Mouse (Mus musculus) inflammation-experienced regulatory T-cells, adult 6 months (primary cell): ENCODE measurements around the gene Tpi1. TPM values are rescaled to one million over a fixed set of nuclear protein-coding genes. Genes with fewer than 3 reads are reported as not detected.

Source experiments
- ATAC-seq: one replicate; pipeline ENCODE4 v1.8.0; 2017
- polyA plus RNA-seq, 3 experiments: library from polyadenylated mRNA; unstranded; fragments of 100-300 nt; shearing (Covaris generic); gene quantifications; one replicate each; pipeline ENCODE4 v1.2.1; 2017

Tpi1 gene
- polyA plus RNA-seq, 3 experiments from 2014 or later, result 77.6 to 91.2 (median 82.5) TPM

GRCm38 (mm10) chr6:124769101-124769765 lies 44.9 kb downstream of the Tpi1 start, which contains the start of gene Eno2:
Eno2 (minus strand) TSS chr6:124769673.
- peak; percentile 77 for ATAC-seq

GRCm38 (mm10) chr6:124768704-124769044 lies 45.4 kb downstream of the Tpi1 start:
- no peak for ATAC-seq

- peak; percentile 26 for ATAC-seq
Observed at GRCm38 (mm10) chr6:124767920-124768703, 46.0 kb downstream of the Tpi1 start.

GRCm38 (mm10) chr6:124767536-124767919 lies 46.6 kb downstream of the Tpi1 start:
- no peak for ATAC-seq

- no peak for ATAC-seq
Observed at GRCm38 (mm10) chr6:124765951-124766350, 48.1 kb downstream of the Tpi1 start.

Other genes starting within 250 kb of the Tpi1 start
- gene C1rb, start 244.0 kb downstream of the Tpi1 start, polyA plus RNA-seq, result not detected
- not detected for gene C1s2, start 178.2 kb downstream of the Tpi1 start, polyA plus RNA-seq
- 10 to 100 TPM; 20.3 to 27.2 (median 24.9) TPM for gene Lpcat3, start 151.3 kb downstream of the Tpi1 start, polyA plus RNA-seq
- 100 to 1,000 TPM; 373 to 490 (median 480) TPM for gene Emg1, start 102.1 kb downstream of the Tpi1 start, polyA plus RNA-seq
- 10 to 100 TPM; 60.8 to 70.7 (median 70.0) TPM for gene Phb2, start 102.0 kb downstream of the Tpi1 start, polyA plus RNA-seq
- 100 to 1,000 TPM; 143 to 191 (median 176) TPM for gene Ptpn6, start 75.6 kb downstream of the Tpi1 start, polyA plus RNA-seq
- gene Grcc10, start 72.9 kb downstream of the Tpi1 start, polyA plus RNA-seq, result 100 to 1,000 TPM; 415 to 626 (median 536) TPM
- gene Gm45234, start 58.3 kb downstream of the Tpi1 start, polyA plus RNA-seq, result not detected
- gene Atn1, start 57.8 kb downstream of the Tpi1 start, polyA plus RNA-seq, result 1 to 10 TPM; 4.8 to 5.4 (median 5.2) TPM
- 10 to 100 TPM in 2 of 3 experiments, 1 to 10 TPM in 1; 3.5 to 23.1 (median 12.8) TPM for gene Eno2, start 44.6 kb downstream of the Tpi1 start, polyA plus RNA-seq
- gene Lrrc23, start 34.6 kb downstream of the Tpi1 start, polyA plus RNA-seq, result 1 to 10 TPM; 1.5 to 4.2 (median 3.4) TPM
- gene Spsb2, start 5.6 kb downstream of the Tpi1 start, polyA plus RNA-seq, result 1 to 10 TPM; 1.5 to 3.2 (median 2.1) TPM
- gene Usp5, start 15.2 kb upstream of the Tpi1 start, polyA plus RNA-seq, result 10 to 100 TPM; 69.1 to 81.5 (median 73.8) TPM
- gene Cdca3, start 15.3 kb upstream of the Tpi1 start, polyA plus RNA-seq, result 100 to 1,000 TPM in 1 of 3 experiments, 10 to 100 TPM in 1, 1 to 10 TPM in 1; 7.6 to 142 (median 17.9) TPM
- gene Gnb3, start 26.0 kb upstream of the Tpi1 start, polyA plus RNA-seq, result under 1 TPM in 2 of 3 experiments, not detected in 1; 0.44 to 0.48 TPM
- under 1 TPM in 2 of 3 experiments, not detected in 1; 0.30 to 0.36 TPM for gene P3h3, start 43.5 kb upstream of the Tpi1 start, polyA plus RNA-seq
- under 1 TPM in 2 of 3 experiments, not detected in 1; 0.16 to 0.19 TPM for gene Gpr162, start 49.7 kb upstream of the Tpi1 start, polyA plus RNA-seq
- 100 to 1,000 TPM; 319 to 446 (median 407) TPM for gene Cd4, start 73.9 kb upstream of the Tpi1 start, polyA plus RNA-seq
- gene Lag3, start 97.4 kb upstream of the Tpi1 start, polyA plus RNA-seq, result 10 to 100 TPM; 30.8 to 40.1 (median 38.3) TPM
- 10 to 100 TPM in 2 of 3 experiments, 1 to 10 TPM in 1; 9.5 to 15.5 (median 12.1) TPM for gene Ptms, start 105.8 kb upstream of the Tpi1 start, polyA plus RNA-seq
- gene Mlf2, start 117.1 kb upstream of the Tpi1 start, polyA plus RNA-seq, result 10 to 100 TPM; 35.6 to 70.5 (median 42.2) TPM
- 10 to 100 TPM; 36.7 to 65.7 (median 62.6) TPM for gene Cops7a, start 151.2 kb upstream of the Tpi1 start, polyA plus RNA-seq
- gene Pianp, start 182.4 kb upstream of the Tpi1 start, polyA plus RNA-seq, result under 1 TPM in 2 of 3 experiments, not detected in 1; 0.46 to 0.48 TPM
- 1 to 10 TPM; 4.0 to 7.5 (median 4.0) TPM for gene Zfp384, start 194.8 kb upstream of the Tpi1 start, polyA plus RNA-seq
- gene Ing4, start 225.5 kb upstream of the Tpi1 start, polyA plus RNA-seq, result 10 to 100 TPM; 39.9 to 61.7 (median 46.2) TPM
- 10 to 100 TPM in 2 of 3 experiments, 1 to 10 TPM in 1; 5.6 to 23.2 (median 17.7) TPM for gene Acrbp, start 235.4 kb upstream of the Tpi1 start, polyA plus RNA-seq